Mouse (Mus musculus): ENCODE data around the gene Cngb1. TPM values are rescaled to one million over a fixed set of nuclear protein-coding genes. Genes with fewer than 3 reads are reported as not detected.

Gene Cngb1
- polyA plus RNA-seq, 1 experiment from 2014 or later = 1.6 TPM

DNA sequence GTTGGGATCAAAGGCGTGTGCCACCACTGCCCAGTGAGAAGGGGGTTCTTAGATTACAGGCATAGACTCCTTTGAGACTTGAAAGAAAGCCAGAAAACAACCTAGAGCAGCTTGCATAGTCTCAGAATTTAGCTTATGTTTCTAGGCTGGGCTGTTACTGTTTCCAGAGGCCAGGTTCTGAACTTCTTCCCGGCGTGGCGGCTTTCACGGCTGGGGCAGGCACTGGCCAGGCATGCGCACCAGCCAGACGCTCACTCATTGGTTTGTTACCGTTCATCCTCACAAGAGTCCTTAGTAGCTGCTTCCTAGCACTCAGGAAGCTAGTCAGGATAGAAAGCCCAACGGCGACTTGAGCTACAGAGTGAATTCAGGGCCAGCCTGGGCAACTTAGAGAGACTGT is 50.8 kb downstream of the Cngb1 start:
- WGBS = 71% methylated on average over 10 of the region's 10 CpGs

DNA sequence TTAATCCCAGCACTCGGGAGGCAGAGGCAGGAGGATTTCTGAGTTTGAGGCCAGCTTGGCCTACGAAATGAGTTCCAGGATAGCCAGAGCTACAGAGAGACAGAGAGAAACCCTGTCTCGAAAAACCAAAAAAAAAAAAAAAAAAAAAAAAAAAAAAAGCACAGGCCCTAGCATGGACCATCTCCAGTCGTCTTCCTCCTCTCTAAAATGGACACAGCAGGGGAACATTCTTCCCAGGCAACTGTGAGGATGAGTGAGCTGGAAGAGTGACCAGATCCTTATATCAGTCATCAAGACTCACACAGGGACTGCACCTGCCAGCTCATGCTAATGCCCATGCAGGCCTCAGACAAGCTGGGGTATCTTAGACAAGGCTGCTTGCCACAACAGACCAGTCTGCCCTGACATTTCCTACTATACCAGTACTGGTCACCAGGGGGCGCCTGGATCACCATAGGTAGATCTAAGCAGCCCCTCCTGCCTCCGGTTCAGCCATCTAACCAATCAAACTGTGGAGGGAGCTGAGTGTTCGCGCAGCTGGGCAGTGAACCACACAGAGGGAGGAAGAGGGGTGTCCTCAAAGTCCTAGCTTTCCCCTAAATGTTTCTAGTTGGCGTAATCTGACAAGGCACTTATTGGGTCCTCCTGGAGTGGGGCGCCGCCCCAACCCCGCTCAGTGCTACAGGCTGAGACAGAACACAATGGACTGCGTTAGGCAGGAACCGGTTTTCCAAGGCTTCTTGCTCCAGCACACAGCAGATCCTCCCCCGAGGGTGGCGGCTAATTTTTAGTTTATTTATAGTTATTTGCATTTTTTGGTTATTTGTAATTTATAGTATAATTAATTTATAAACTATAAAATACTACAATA is 51.6 kb downstream of the Cngb1 start:
- Histone ChIP-seq H3K9me3 (ENCODE audit: control insufficient read depth, low read length) (no peaks in the 10 kb centered on the region), H3K27ac (ENCODE audit: low read length) (no peak overlapping the region), H3K4me2 (ENCODE audit: low read depth, low read length) (peak overlapping the region; percentile 64), H3K36me3 (ENCODE audit: control insufficient read depth, insufficient read depth, low read length) (no peaks in the 10 kb centered on the region), H3K9ac (ENCODE audit: low read length) (peak overlapping the region; percentile 36), H3K4me3 (ENCODE audit: low read length) (peak overlapping the region; percentile 41), H3K4me1 (replicated peaks; ENCODE audit: control insufficient read depth, insufficient read depth, low read length) (no peaks in the 10 kb centered on the region), H3K27me3 (ENCODE audit: control insufficient read depth, insufficient read depth, low read depth, low read length) (no peaks in the 10 kb centered on the region)
- ATAC-seq (ENCODE audit: low read depth) = peak; percentile 98
- WGBS = 20% methylated on average over 16 of the region's 16 CpGs

More for the DNA sequence above, 50.8 kb downstream of the Cngb1 start:
- H3K9me3 ChIP-seq (ENCODE audit: control insufficient read depth, low read length) = no peaks in the 10 kb centered on the region
- no peak overlapping the region for H3K4me2 ChIP-seq (ENCODE audit: low read depth, low read length)
- H3K4me3 ChIP-seq (ENCODE audit: low read length) = no peak overlapping the region
- ATAC-seq (ENCODE audit: low read depth) = no peak
- H3K36me3 ChIP-seq (ENCODE audit: control insufficient read depth, insufficient read depth, low read length) = no peaks in the 10 kb centered on the region
- H3K9ac ChIP-seq (ENCODE audit: low read length) = no peak overlapping the region
- no peak overlapping the region for H3K27ac ChIP-seq (ENCODE audit: low read length)
- H3K4me1 ChIP-seq (replicated peaks; ENCODE audit: control insufficient read depth, insufficient read depth, low read length) = no peaks in the 10 kb centered on the region
- H3K27me3 ChIP-seq (ENCODE audit: control insufficient read depth, insufficient read depth, low read depth, low read length) = no peaks in the 10 kb centered on the region

DNA sequence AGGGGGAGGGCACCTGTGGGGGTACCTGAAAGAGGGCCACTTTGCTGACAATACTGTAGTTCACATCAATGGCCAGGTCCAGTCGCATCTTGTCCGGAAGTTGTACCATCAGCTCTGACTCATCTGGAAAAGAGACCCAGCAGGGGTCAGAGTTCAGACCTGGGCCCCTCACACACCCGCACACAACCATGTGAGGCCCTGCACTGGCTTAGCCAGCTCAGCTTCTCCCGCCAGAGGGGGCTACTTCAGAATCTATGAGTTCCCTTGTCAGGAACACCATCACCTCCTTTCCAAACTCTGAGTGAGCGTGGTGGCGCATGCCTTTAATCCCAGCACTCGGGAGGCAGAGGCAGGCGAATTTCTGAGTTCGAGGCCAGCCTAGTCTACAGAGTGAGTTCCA is 54.3 kb downstream of the Cngb1 start:
- H3K36me3 ChIP-seq (ENCODE audit: control insufficient read depth, insufficient read depth, low read length) = no peaks in the 10 kb centered on the region
- H3K4me3 ChIP-seq (ENCODE audit: low read length) = no peak overlapping the region
- ATAC-seq (ENCODE audit: low read depth) = no peak
- WGBS = 52% methylated on average over 9 of the region's 9 CpGs
- H3K4me1 ChIP-seq (replicated peaks; ENCODE audit: control insufficient read depth, insufficient read depth, low read length) = no peaks in the 10 kb centered on the region
- no peak overlapping the region for H3K27ac ChIP-seq (ENCODE audit: low read length)
- no peaks in the 10 kb centered on the region for H3K27me3 ChIP-seq (ENCODE audit: control insufficient read depth, insufficient read depth, low read depth, low read length)
- no peak overlapping the region for H3K4me2 ChIP-seq (ENCODE audit: low read depth, low read length)
- H3K9me3 ChIP-seq (ENCODE audit: control insufficient read depth, low read length) = no peaks in the 10 kb centered on the region
- H3K9ac ChIP-seq (ENCODE audit: low read length) = no peak overlapping the region

GRCm38 (mm10) chr8:95249847-95250246 is 56.5 kb downstream of the Cngb1 start:
- Histone ChIP-seq H3K4me1 (replicated peaks; ENCODE audit: control insufficient read depth, insufficient read depth, low read length) (0 out of 2 replicates have a peak, but pooled peaks cover 3% of the 10 kb centered on the region), H3K27ac (ENCODE audit: low read length) (no peak overlapping the region), H3K36me3 (ENCODE audit: control insufficient read depth, insufficient read depth, low read length) (no peaks in the 10 kb centered on the region), H3K4me2 (ENCODE audit: low read depth, low read length) (no peak overlapping the region), H3K4me3 (ENCODE audit: low read length) (no peak overlapping the region), H3K9ac (ENCODE audit: low read length) (no peak overlapping the region), H3K27me3 (ENCODE audit: control insufficient read depth, insufficient read depth, low read depth, low read length) (no peaks in the 10 kb centered on the region), H3K9me3 (ENCODE audit: control insufficient read depth, low read length) (no peaks in the 10 kb centered on the region)
- no peak for ATAC-seq (ENCODE audit: low read depth)
- 39% methylated on average over 4 of the region's 4 CpGs for WGBS

DNA sequence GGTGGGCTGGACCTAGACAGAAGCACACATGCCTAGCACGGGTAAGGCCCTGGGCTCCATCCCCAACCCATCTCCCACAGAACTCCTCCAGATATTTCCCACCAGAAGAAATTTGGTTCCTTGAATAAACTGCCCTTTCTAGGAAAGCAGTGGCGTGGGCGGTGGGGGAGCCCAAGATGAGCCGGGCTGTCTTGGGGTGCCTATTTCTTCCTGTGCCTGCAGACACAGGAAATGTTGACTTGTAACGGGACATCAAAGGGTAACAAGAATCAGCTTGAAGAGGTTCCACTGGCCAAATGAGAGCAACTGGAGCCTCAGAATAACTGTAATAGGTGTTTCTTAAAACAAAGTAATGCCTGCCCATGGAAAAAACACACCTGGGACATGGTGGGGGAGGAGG is 59.1 kb downstream of the Cngb1 start:
- no peak for ATAC-seq (ENCODE audit: low read depth)

DNA sequence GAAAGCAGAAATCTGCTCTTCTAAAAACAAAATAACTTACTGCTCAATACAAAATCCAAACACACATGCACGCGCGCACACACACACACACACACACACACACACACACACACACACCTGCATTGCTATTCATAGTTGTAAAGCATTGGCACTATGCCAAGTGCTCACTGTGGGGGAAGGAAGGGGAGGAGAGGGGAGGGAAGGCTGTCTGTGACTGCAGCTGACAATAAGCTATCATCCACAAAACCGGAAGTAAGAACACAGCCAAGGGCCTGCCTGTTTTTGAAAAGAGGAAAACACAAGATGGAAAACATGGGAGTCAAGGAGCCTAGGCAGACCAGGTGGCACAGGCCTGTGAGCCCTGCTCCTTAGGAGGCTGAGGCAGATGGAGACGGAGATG is 61.2 kb downstream of the Cngb1 start:
- peak; percentile 75 for ATAC-seq (ENCODE audit: low read depth)
- H3K4me2 ChIP-seq (ENCODE audit: low read depth, low read length) = no peak overlapping the region
- no peaks in the 10 kb centered on the region for H3K9me3 ChIP-seq (ENCODE audit: control insufficient read depth, low read length)
- H3K4me3 ChIP-seq (ENCODE audit: low read length) = no peak overlapping the region
- peak overlapping the region; percentile 59 for H3K27ac ChIP-seq (ENCODE audit: low read length)
- no peaks in the 10 kb centered on the region for H3K27me3 ChIP-seq (ENCODE audit: control insufficient read depth, insufficient read depth, low read depth, low read length)
- peaks cover 5% of the 10 kb centered on the region; the same call in 1 of the 2 replicates for H3K4me1 ChIP-seq (replicated peaks; ENCODE audit: control insufficient read depth, insufficient read depth, low read length)
- no peak overlapping the region for H3K9ac ChIP-seq (ENCODE audit: low read length)
- H3K36me3 ChIP-seq (ENCODE audit: control insufficient read depth, insufficient read depth, low read length) = no peaks in the 10 kb centered on the region
- WGBS = 48% methylated on average over 5 of the region's 5 CpGs

More for the DNA sequence above, 59.1 kb downstream of the Cngb1 start:
- H3K27ac ChIP-seq (ENCODE audit: low read length) = no peak overlapping the region
- H3K9ac ChIP-seq (ENCODE audit: low read length) = no peak overlapping the region
- no peak overlapping the region for H3K4me3 ChIP-seq (ENCODE audit: low read length)
- H3K9me3 ChIP-seq (ENCODE audit: control insufficient read depth, low read length) = no peaks in the 10 kb centered on the region
- H3K27me3 ChIP-seq (ENCODE audit: control insufficient read depth, insufficient read depth, low read depth, low read length) = no peaks in the 10 kb centered on the region
- no peak overlapping the region for H3K4me2 ChIP-seq (ENCODE audit: low read depth, low read length)
- H3K4me1 ChIP-seq (replicated peaks; ENCODE audit: control insufficient read depth, insufficient read depth, low read length) = peaks cover 5% of the 10 kb centered on the region; the same call in 1 of the 2 replicates
- 62% methylated on average over 5 of the region's 5 CpGs for WGBS
- no peaks in the 10 kb centered on the region for H3K36me3 ChIP-seq (ENCODE audit: control insufficient read depth, insufficient read depth, low read length)

DNA sequence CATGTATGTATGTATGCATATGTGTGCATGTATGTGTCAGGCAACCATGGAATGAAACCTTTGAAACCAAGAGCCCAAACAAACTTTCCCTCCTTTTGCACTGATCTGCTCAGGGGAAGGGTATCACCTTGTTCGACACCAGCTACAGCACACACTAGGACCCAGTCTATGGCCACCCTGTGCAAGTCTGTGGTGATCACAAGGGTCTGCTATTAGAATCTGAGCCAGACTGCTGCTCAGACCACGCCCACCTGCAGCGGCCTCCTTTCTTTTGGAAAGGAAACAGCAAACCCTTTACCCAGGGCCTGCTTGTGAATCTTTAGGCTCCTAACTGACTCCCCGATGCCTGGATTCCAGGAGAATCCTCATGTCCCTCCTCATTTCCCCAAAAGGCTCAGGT is 62.5 kb downstream of the Cngb1 start:
- no peak overlapping the region for H3K27ac ChIP-seq (ENCODE audit: low read length)
- 64% methylated on average over 4 of the region's 4 CpGs for WGBS
- ATAC-seq (ENCODE audit: low read depth) = no peak
- no peak overlapping the region for H3K4me2 ChIP-seq (ENCODE audit: low read depth, low read length)
- H3K9me3 ChIP-seq (ENCODE audit: control insufficient read depth, low read length) = no peaks in the 10 kb centered on the region
- no peak overlapping the region for H3K9ac ChIP-seq (ENCODE audit: low read length)
- no peak overlapping the region for H3K4me3 ChIP-seq (ENCODE audit: low read length)
- peaks cover 5% of the 10 kb centered on the region; the same call in 1 of the 2 replicates for H3K4me1 ChIP-seq (replicated peaks; ENCODE audit: control insufficient read depth, insufficient read depth, low read length)
- H3K36me3 ChIP-seq (ENCODE audit: control insufficient read depth, insufficient read depth, low read length) = no peaks in the 10 kb centered on the region
- no peaks in the 10 kb centered on the region for H3K27me3 ChIP-seq (ENCODE audit: control insufficient read depth, insufficient read depth, low read depth, low read length)

GRCm38 (mm10) chr8:95242826-95243571 is 63.4 kb downstream of the Cngb1 start:
- H3K36me3 ChIP-seq (ENCODE audit: control insufficient read depth, insufficient read depth, low read length) = no peaks in the 10 kb centered on the region
- H3K4me2 ChIP-seq (ENCODE audit: low read depth, low read length) = no peak overlapping the region
- H3K4me1 ChIP-seq (replicated peaks; ENCODE audit: control insufficient read depth, insufficient read depth, low read length) = peaks cover 5% of the 10 kb centered on the region; the same call in 1 of the 2 replicates
- H3K27me3 ChIP-seq (ENCODE audit: control insufficient read depth, insufficient read depth, low read depth, low read length) = no peaks in the 10 kb centered on the region
- H3K9ac ChIP-seq (ENCODE audit: low read length) = no peak overlapping the region
- H3K27ac ChIP-seq (ENCODE audit: low read length) = no peak overlapping the region
- ATAC-seq (ENCODE audit: low read depth) = no peak
- 31% methylated on average over 12 of the region's 12 CpGs for WGBS
- no peaks in the 10 kb centered on the region for H3K9me3 ChIP-seq (ENCODE audit: control insufficient read depth, low read length)
- no peak overlapping the region for H3K4me3 ChIP-seq (ENCODE audit: low read length)

GRCm38 (mm10) chr8:95242099-95242825 is 64.1 kb downstream of the Cngb1 start:
- WGBS = 87% methylated on average over 26 of the region's 26 CpGs
- no peaks in the 10 kb centered on the region for H3K36me3 ChIP-seq (ENCODE audit: control insufficient read depth, insufficient read depth, low read length)
- H3K4me3 ChIP-seq (ENCODE audit: low read length) = no peak overlapping the region
- H3K4me2 ChIP-seq (ENCODE audit: low read depth, low read length) = no peak overlapping the region
- H3K9ac ChIP-seq (ENCODE audit: low read length) = no peak overlapping the region
- peaks cover 5% of the 10 kb centered on the region; the same call in 1 of the 2 replicates for H3K4me1 ChIP-seq (replicated peaks; ENCODE audit: control insufficient read depth, insufficient read depth, low read length)
- no peaks in the 10 kb centered on the region for H3K9me3 ChIP-seq (ENCODE audit: control insufficient read depth, low read length)
- no peak overlapping the region for H3K27ac ChIP-seq (ENCODE audit: low read length)
- no peaks in the 10 kb centered on the region for H3K27me3 ChIP-seq (ENCODE audit: control insufficient read depth, insufficient read depth, low read depth, low read length)
- ATAC-seq (ENCODE audit: low read depth) = no peak

Measured in lung, embryonic 16.5 days (tissue).